Mouse (Mus musculus): ENCODE measurements around the gene Kcna6. TPM values are rescaled to one million over a fixed set of nuclear protein-coding genes. Genes with fewer than 3 reads are reported as not detected.

Gene Kcna6
- polyA plus RNA-seq, 1 experiment from 2014 or later, result 26.1 TPM

GRCm38 (mm10) chr6:126718423-126719087, 21.9 kb downstream of the Kcna6 start:
- Histone ChIP-seq H3K27me3 (no peaks in the 10 kb centered on the region), H3K9ac (no peak overlapping the region), H3K36me3 (0 out of 2 replicates have a peak, but pooled peaks cover 7% of the 10 kb centered on the region), H3K4me1 (replicated peaks) (no peaks in the 10 kb centered on the region), H3K27ac (replicated peaks) (no peak overlapping the region), H3K4me2 (no peak overlapping the region), H3K4me3 (no peak overlapping the region), H3K9me3 (no peaks in the 10 kb centered on the region)
- WGBS, result 72% methylated on average over 12 of the region's 12 CpGs
- no peak for ATAC-seq (ENCODE audit: low read depth)

DNA sequence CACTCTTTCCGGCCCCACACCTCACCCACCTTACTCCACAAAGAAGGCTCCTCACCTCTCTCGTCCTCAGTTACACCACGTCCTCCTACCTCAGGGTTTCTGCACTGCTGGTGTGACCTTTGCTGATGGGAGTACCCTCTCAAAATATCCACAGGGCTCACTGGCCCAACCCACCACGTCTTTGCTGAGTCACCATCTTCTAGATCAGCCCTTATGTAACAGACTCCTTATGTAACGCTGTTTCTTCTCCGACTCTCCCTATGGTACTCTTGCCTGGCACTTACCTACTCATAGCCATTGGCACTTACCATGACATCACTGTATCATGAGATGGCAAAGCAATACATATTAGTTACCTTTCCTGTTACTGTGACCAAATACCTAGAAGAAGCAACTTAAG, 27.9 kb downstream of the Kcna6 start:
- Histone ChIP-seq H3K4me3 (no peak overlapping the region), H3K36me3 (peaks cover 12% of the 10 kb centered on the region; the same call in 1 of the 2 replicates), H3K27ac (replicated peaks) (no peak overlapping the region), H3K27me3 (no peaks in the 10 kb centered on the region), H3K9ac (no peak overlapping the region), H3K4me2 (no peak overlapping the region), H3K9me3 (no peaks in the 10 kb centered on the region), H3K4me1 (replicated peaks) (no peaks in the 10 kb centered on the region)
- no peak for ATAC-seq (ENCODE audit: low read depth)
- WGBS, result 81% methylated on average over 6 of the region's 6 CpGs

DNA sequence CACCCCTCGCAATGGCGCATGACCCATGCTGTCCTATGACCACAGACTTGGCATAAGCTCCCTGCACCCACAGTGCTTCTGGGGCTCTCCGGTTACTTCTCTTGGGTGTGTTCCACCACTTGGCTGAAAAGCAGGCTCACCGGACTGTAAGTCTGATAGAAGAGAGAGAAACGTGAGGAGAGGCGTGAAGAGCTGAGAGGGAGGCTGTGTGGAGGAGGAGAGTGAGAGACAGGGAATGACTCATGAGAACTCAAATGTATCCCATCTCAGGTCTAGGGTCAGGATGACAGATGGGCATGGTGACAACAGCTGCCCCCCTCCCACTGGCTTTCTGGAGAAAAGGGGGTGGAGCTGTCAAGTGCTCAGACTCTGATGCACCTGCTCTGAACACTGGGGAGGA, 34.5 kb downstream of the Kcna6 start:
- Histone ChIP-seq H3K4me3 (no peak overlapping the region), H3K9ac (no peak overlapping the region), H3K36me3 (peaks cover 5% of the 10 kb centered on the region; the same call in 1 of the 2 replicates), H3K9me3 (no peaks in the 10 kb centered on the region), H3K4me1 (replicated peaks) (peaks cover 11% of the 10 kb centered on the region), H3K4me2 (no peak overlapping the region), H3K27ac (replicated peaks) (no peak overlapping the region), H3K27me3 (0 out of 2 replicates have a peak, but pooled peaks cover 2% of the 10 kb centered on the region)
- ATAC-seq (ENCODE audit: low read depth), result no peak
- 77% methylated on average over 6 of the region's 6 CpGs for WGBS

DNA sequence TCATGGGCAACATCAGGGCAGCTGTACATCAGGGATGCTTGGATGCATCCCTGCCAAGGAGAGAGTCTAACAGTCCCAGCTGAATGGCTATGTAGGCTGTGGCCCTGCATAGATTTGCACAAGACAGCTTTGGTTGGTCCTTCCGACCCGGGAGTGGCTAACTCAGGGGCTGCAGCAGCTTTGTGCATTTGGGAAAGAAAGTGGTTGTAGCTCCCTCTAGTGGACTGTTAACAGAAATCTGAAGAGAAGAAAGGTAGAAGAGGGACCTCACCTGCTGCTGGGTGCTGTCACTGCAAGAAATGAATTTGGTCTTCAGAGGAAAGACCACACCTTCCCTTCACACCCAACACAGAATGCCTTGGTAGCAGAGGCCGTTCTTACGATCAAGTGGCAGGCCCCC, 36.0 kb downstream of the Kcna6 start:
- Histone ChIP-seq H3K27ac (replicated peaks) (no peak overlapping the region), H3K4me3 (no peak overlapping the region), H3K27me3 (0 out of 2 replicates have a peak, but pooled peaks cover 2% of the 10 kb centered on the region), H3K4me2 (no peak overlapping the region), H3K9me3 (no peaks in the 10 kb centered on the region), H3K4me1 (replicated peaks) (peaks cover 11% of the 10 kb centered on the region), H3K9ac (no peak overlapping the region), H3K36me3 (peaks cover 5% of the 10 kb centered on the region; the same call in 1 of the 2 replicates)
- 23% methylated on average over 4 of the region's 4 CpGs for WGBS
- no peak for ATAC-seq (ENCODE audit: low read depth)

GRCm38 (mm10) chr6:126702116-126702515, 38.4 kb downstream of the Kcna6 start:
- Histone ChIP-seq H3K4me3 (no peak overlapping the region), H3K27ac (replicated peaks) (no peak overlapping the region), H3K4me2 (peak overlapping the region; percentile 35), H3K9ac (peak overlapping the region; percentile 58; the same call in 1 of the 2 replicates), H3K4me1 (replicated peaks) (peaks cover 11% of the 10 kb centered on the region), H3K36me3 (no peaks in the 10 kb centered on the region), H3K27me3 (0 out of 2 replicates have a peak, but pooled peaks cover 2% of the 10 kb centered on the region), H3K9me3 (no peaks in the 10 kb centered on the region)
- peak; percentile 83 for ATAC-seq (ENCODE audit: low read depth)
- WGBS, result 5% methylated on average over 12 of the region's 12 CpGs

DNA sequence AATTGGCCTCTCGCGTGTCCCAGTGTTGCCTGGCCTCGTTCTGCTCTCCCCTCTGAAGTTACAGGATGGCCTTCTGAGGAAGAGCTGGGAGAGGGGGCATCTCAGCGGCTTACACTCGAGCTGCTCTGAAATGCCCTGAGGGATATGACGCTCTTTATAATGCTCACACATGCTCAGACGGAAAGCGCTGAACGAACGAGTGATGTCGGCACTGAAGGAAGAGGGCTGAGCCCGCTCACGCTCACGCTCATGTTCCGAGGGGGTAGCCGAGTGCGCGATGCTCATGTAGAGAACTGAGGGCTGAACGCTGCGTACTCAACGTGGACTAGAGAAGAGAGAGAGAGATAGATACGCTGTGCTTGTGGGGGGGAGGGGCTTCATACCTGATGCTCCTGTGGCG, 39.3 kb downstream of the Kcna6 start:
- Histone ChIP-seq H3K9me3 (no peaks in the 10 kb centered on the region), H3K36me3 (no peaks in the 10 kb centered on the region), H3K27ac (replicated peaks) (no peak overlapping the region), H3K4me3 (no peak overlapping the region), H3K4me2 (0 out of 2 replicates have a peak overlapping the region, but pooled peaks have one; percentile 2), H3K27me3 (0 out of 2 replicates have a peak, but pooled peaks cover 2% of the 10 kb centered on the region), H3K9ac (no peak overlapping the region), H3K4me1 (replicated peaks) (peaks cover 11% of the 10 kb centered on the region)
- 70% methylated on average over 23 of the region's 23 CpGs for WGBS
- 0 out of 2 replicates have a peak, but pooled peaks have one; percentile 2 for ATAC-seq (ENCODE audit: low read depth)

DNA sequence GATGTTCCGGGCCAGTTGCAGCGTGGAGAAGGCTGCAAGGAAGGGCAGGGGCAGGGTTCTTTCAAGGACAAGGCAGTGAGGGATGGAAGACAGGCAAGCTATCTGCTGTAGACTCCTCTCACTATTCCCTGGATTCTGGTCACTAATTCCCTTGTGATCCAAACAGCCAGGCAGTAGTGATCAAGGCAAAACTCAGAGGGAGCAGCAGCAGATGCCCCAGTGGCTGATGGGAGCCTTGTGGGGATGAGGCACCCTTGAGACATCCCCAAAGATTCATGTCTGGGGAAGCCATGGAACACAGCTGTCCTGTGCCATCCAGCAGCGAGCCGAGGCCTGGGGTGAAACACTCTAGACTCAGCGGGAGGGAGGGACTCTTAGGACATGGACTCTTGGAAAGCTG, 40.5 kb downstream of the Kcna6 start:
- no peak overlapping the region for H3K4me2 ChIP-seq
- 78% methylated on average over 5 of the region's 5 CpGs for WGBS
- peaks cover 11% of the 10 kb centered on the region for H3K4me1 ChIP-seq (replicated peaks)
- no peak overlapping the region for H3K4me3 ChIP-seq
- H3K9me3 ChIP-seq, result no peaks in the 10 kb centered on the region
- ATAC-seq (ENCODE audit: low read depth), result no peak
- H3K27ac ChIP-seq (replicated peaks), result no peak overlapping the region
- 0 out of 2 replicates have a peak, but pooled peaks cover 2% of the 10 kb centered on the region for H3K27me3 ChIP-seq
- no peak overlapping the region for H3K9ac ChIP-seq
- H3K36me3 ChIP-seq, result no peaks in the 10 kb centered on the region

DNA sequence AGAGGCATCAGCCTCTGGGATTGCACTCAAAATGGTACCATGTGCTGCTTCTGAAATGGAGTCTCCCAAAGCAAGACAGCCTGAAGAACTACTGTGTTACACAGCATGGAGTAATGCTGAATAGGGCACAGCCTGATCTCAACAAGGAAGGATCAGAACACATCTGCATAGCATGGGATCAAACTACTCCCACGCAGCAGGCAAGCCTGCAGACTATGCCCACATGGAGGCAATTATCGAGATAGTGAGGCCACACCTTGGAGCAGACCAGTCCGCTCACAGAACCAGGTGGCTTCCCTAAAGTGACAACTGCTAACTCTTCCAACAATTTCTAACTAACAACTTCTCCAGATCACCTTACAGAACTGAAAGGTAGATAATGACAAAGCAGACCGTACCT, 53.4 kb downstream of the Kcna6 start:
- H3K4me1 ChIP-seq (replicated peaks), result no peaks in the 10 kb centered on the region
- no peak overlapping the region for H3K27ac ChIP-seq (replicated peaks)
- no peak overlapping the region for H3K4me2 ChIP-seq
- H3K9me3 ChIP-seq, result no peaks in the 10 kb centered on the region
- no peak overlapping the region for H3K9ac ChIP-seq
- ATAC-seq (ENCODE audit: low read depth), result no peak
- H3K36me3 ChIP-seq, result no peaks in the 10 kb centered on the region
- 84% methylated on average over 4 of the region's 4 CpGs for WGBS
- no peaks in the 10 kb centered on the region for H3K27me3 ChIP-seq
- no peak overlapping the region for H3K4me3 ChIP-seq

DNA sequence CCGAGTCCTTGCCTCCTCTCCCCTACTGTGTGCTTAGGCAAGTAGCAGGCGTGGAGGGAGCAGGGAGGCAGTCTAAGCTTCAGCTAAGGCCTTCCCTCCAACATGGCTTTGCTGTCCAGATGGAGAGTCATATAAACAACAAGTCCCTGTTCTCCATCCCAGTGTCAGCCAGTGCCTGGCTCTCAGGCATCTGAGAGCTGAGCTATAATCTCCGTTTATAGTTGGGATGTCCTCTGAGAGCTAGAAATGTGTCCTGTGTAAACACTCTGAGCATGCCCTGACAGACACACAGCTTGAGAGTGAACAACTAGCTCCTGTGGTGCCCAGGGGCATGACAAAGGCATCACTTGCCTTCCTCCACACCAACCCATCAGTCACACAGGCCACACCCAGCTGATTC, 55.3 kb downstream of the Kcna6 start:
- Histone ChIP-seq H3K9ac (no peak overlapping the region), H3K27me3 (no peaks in the 10 kb centered on the region), H3K27ac (replicated peaks) (no peak overlapping the region), H3K36me3 (no peaks in the 10 kb centered on the region), H3K4me3 (no peak overlapping the region), H3K9me3 (no peaks in the 10 kb centered on the region), H3K4me1 (replicated peaks) (no peaks in the 10 kb centered on the region), H3K4me2 (no peak overlapping the region)
- no peak for ATAC-seq (ENCODE audit: low read depth)
- WGBS, result 73% methylated on average over 3 of the region's 3 CpGs

DNA sequence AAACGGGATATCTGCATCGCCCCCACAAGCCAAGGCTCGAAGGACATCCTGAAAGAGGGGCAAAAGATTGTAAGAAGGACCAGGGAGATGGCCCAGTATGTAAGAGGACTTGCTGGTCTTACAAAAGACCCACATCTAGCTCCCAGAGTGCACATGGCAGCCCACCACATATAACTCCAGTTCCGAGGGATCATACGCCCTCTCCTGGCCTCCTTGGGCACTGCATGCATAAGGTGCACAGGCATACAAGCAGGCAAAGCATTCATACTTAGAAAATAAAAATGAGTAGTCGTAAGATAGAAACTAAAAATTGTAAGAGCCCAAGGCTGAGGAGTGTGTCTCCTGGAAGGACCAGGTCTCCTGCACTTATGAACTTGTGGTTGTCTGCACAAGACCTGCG, 61.5 kb downstream of the Kcna6 start:
- Histone ChIP-seq H3K9ac (no peak overlapping the region), H3K4me2 (no peak overlapping the region), H3K4me1 (replicated peaks) (no peaks in the 10 kb centered on the region), H3K9me3 (no peaks in the 10 kb centered on the region), H3K27ac (replicated peaks) (no peak overlapping the region), H3K36me3 (no peaks in the 10 kb centered on the region), H3K4me3 (no peak overlapping the region), H3K27me3 (no peaks in the 10 kb centered on the region)
- 70% methylated on average over 7 of the region's 7 CpGs for WGBS
- ATAC-seq (ENCODE audit: low read depth), result no peak

- Histone ChIP-seq H3K4me1 (replicated peaks) (no peaks in the 10 kb centered on the region), H3K27me3 (0 out of 2 replicates have a peak, but pooled peaks cover 4% of the 10 kb centered on the region), H3K9ac (no peak overlapping the region), H3K4me2 (no peak overlapping the region), H3K9me3 (no peaks in the 10 kb centered on the region), H3K4me3 (no peak overlapping the region), H3K36me3 (no peaks in the 10 kb centered on the region), H3K27ac (replicated peaks) (no peak overlapping the region)
- WGBS, result 95% methylated on average over 5 of the region's 5 CpGs
- no peak for ATAC-seq (ENCODE audit: low read depth)
Observed at GRCm38 (mm10) chr6:126667001-126667400, 73.5 kb downstream of the Kcna6 start.

- Histone ChIP-seq H3K27me3 (0 out of 2 replicates have a peak, but pooled peaks cover 4% of the 10 kb centered on the region), H3K4me3 (no peak overlapping the region), H3K4me1 (replicated peaks) (no peaks in the 10 kb centered on the region), H3K9me3 (no peaks in the 10 kb centered on the region), H3K27ac (replicated peaks) (no peak overlapping the region), H3K36me3 (no peaks in the 10 kb centered on the region), H3K9ac (no peak overlapping the region), H3K4me2 (no peak overlapping the region)
- ATAC-seq (ENCODE audit: low read depth), result no peak
- 60% methylated on average over 6 of the region's 6 CpGs for WGBS
Observed at GRCm38 (mm10) chr6:126666091-126666490, 74.4 kb downstream of the Kcna6 start.

DNA sequence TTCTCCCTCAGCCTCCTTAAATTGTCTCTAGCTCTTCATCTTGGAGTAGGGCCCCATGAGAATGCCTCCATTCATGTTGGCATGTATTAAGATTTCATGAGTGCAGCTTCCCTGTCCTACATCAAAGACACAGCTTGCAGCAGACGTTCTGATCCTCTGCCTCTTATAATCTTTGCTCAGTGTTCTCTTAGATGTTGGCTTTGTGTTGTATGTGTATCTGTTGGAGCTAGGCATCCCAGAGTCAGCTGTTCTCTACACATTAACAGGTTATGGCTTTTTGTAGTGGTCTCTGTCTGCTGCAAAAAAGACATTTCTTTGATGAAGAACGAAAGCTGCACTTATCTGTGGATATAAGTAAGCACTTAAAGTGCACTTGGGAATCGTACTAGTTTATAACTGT, 75.9 kb downstream of the Kcna6 start:
- Histone ChIP-seq H3K4me1 (replicated peaks) (no peaks in the 10 kb centered on the region), H3K4me2 (no peak overlapping the region), H3K27ac (replicated peaks) (no peak overlapping the region), H3K27me3 (0 out of 2 replicates have a peak, but pooled peaks cover 4% of the 10 kb centered on the region), H3K4me3 (no peak overlapping the region), H3K9me3 (no peaks in the 10 kb centered on the region), H3K9ac (no peak overlapping the region), H3K36me3 (no peaks in the 10 kb centered on the region)
- no peak for ATAC-seq (ENCODE audit: low read depth)
- WGBS, result 61% methylated on average over 3 of the region's 3 CpGs

All from neural tube, embryonic 13.5 days (tissue).